Mouse (Mus musculus) bone marrow, adult 2 months (tissue): Measurements from ENCODE around the gene Ggt1.

Source experiments
- CTCF ChIP-seq: fragments of 200-500 bp; IDR thresholded peaks from 2 replicates; pipeline ENCODE4 v1.5.1; 2011; ENCODE audit warnings: low read length, control low read depth; ENCODE audit not compliant: control insufficient read depth, insufficient read depth
- POLR2A ChIP-seq: fragments of 200-500 bp; IDR thresholded peaks from 2 replicates; pipeline ENCODE4 v1.6.1; 2011; ENCODE audit warnings: low read depth, mild to moderate bottlenecking, control low read depth, low read length, borderline replicate concordance; ENCODE audit not compliant: control insufficient read depth

DNA sequence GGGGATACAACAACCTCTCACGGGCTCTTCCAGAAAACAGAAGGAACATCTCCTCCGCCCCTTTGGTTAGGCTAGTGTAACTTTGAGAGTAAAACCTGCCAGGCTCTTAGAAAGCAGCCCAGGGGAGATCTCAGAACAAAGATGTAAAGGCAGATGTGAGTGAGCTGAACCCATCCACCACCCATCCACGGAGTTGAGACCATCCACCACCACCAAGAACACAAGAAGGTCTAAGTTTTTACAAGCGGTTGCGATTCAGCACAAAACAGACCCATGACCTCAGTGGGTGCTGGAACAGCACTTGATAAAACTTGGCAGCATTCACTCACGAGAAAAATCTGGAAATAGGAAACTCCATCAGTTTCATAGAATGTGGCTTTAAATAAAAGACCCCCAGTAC lies 64.5 kb downstream of the Ggt1 start:
- TF ChIP-seq CTCF (no peak), POLR2A (no peak)
